Mouse (Mus musculus) myocyte (in vitro differentiated cells): ENCODE measurements at regions not wholly inside any gene's neighbourhood (a gene's known extent, or its start where the extent isn't known, plus 50 kb on each side); places are given as distances from the start of the nearest gene placed in this dataset.

ENCODE experiments used
- CEBPB ChIP-seq: IDR thresholded peaks from 2 replicates; pipeline ENCODE4 v1.6.1; 2011; ENCODE audit warnings: mild to moderate bottlenecking, moderate library complexity; ENCODE audit not compliant: poor library complexity, insufficient read depth, severe bottlenecking
- E2F4 ChIP-seq: IDR thresholded peaks from one replicate; pipeline ENCODE4 v1.6.1; 2011; ENCODE audit warnings: mild to moderate bottlenecking, control low read depth, moderate library complexity; ENCODE audit not compliant: insufficient read depth
- MAX ChIP-seq: IDR thresholded peaks from one replicate; pipeline ENCODE4 v1.6.1; 2011; ENCODE audit warnings: low read depth, mild to moderate bottlenecking, control low read depth
- MYOD1 ChIP-seq, 3 experiments: IDR thresholded peaks; one replicate each; pipeline ENCODE4 v1.6.1; 2011; ENCODE audit warnings: control low read depth in 2 of 3, low read depth in 2 of 3, mild to moderate bottlenecking in 2 of 3, moderate library complexity in 1 of 3; ENCODE audit not compliant: insufficient read length in 2 of 3, control insufficient read depth in 1 of 3
- MYOG ChIP-seq, 3 experiments: IDR thresholded peaks; one replicate each; pipeline ENCODE4 v1.6.1; 2011; ENCODE audit warnings: control low read depth in 2 of 3, low read depth in 2 of 3, mild to moderate bottlenecking in 2 of 3; ENCODE audit not compliant: insufficient read length in 2 of 3, control insufficient read depth in 1 of 3, insufficient read depth in 1 of 3
- POLR2A ChIP-seq: IDR thresholded peaks from one replicate; pipeline ENCODE4 v1.6.1; 2011; ENCODE audit warnings: low read depth, mild to moderate bottlenecking, control low read depth, moderate library complexity; ENCODE audit not compliant: insufficient read length
- POLR2AphosphoS2 ChIP-seq: IDR thresholded peaks from one replicate; pipeline ENCODE4 v1.6.1; 2011; ENCODE audit warnings: low read depth, control low read depth; ENCODE audit not compliant: insufficient read length
- TCF12 ChIP-seq: IDR thresholded peaks from one replicate; pipeline ENCODE4 v1.6.1; 2011; ENCODE audit warnings: mild to moderate bottlenecking, control low read depth; ENCODE audit not compliant: poor library complexity, insufficient read depth, severe bottlenecking
- USF1 ChIP-seq: IDR thresholded peaks from one replicate; pipeline ENCODE4 v1.6.1; 2011; ENCODE audit warnings: low read depth, mild to moderate bottlenecking, control low read depth, moderate library complexity

GRCm38 (mm10) chr9:85144363-85144762, 168.2 kb upstream of the Gm11114 start:
- no peak for TF ChIP-seq USF1
- TF ChIP-seq POLR2A = no peak
- no peak for TF ChIP-seq E2F4
- no peak for TF ChIP-seq TCF12
- no peak for TF ChIP-seq MYOD1 (IDR thresholded peaks at IDR 0.05; ENCODE audit: control insufficient read depth in 1 of 3, insufficient read length in 2 of 3, low read depth in 2 of 3)
- no peak for TF ChIP-seq MYOG (IDR thresholded peaks at IDR 0.05; ENCODE audit: control insufficient read depth in 1 of 3, insufficient read depth in 1 of 3, insufficient read length in 2 of 3, low read depth in 2 of 3)
- no peak for TF ChIP-seq POLR2AphosphoS2
- TF ChIP-seq CEBPB = no peak
- no peak for TF ChIP-seq MAX
